Mouse (Mus musculus) liver, adult 2 months (tissue): ENCODE results near the gene Wfdc3. TPM values are rescaled to one million over a fixed set of nuclear protein-coding genes. Genes with fewer than 3 reads are reported as not detected.

Source experiments
- DNase-seq: peaks from one replicate; pipeline ENCODE4 v3.0.0-alpha.2; 2011; ENCODE audit warnings: low read depth, low spot score; ENCODE audit errors: extremely low read depth
- H3K27ac ChIP-seq: fragments of 200-500 bp; replicated peaks from 2 replicates; pipeline ENCODE4 v1.5.1; 2012; ENCODE audit warnings: low read depth, mild to moderate bottlenecking, control low read depth, inconsistent platforms, low read length; ENCODE audit not compliant: insufficient read depth
- H3K27me3 ChIP-seq: fragments of 200-500 bp; 2 replicates; pipeline ENCODE4 v1.6.1; 2012; ENCODE audit warnings: mild to moderate bottlenecking, moderate library complexity, low read length, inconsistent platforms; ENCODE audit not compliant: control insufficient read depth, insufficient read depth
- H3K36me3 ChIP-seq: fragments of 200-500 bp; 2 replicates; pipeline ENCODE4 v1.6.1; 2012; ENCODE audit warnings: low read length, inconsistent platforms; ENCODE audit not compliant: control insufficient read depth, insufficient read depth
- H3K4me1 ChIP-seq: fragments of 200-500 bp; 2 replicates; pipeline ENCODE4 v1.6.1; 2011; ENCODE audit warnings: low read length; ENCODE audit not compliant: control insufficient read depth, insufficient read depth
- H3K4me3 ChIP-seq: fragments of 200-500 bp; 2 replicates; pipeline ENCODE4 v1.5.1; 2011; ENCODE audit warnings: low read depth, mild to moderate bottlenecking, control low read depth, low read length, moderate library complexity; ENCODE audit not compliant: insufficient read depth
- H3K79me2 ChIP-seq: fragments of 200-500 bp; 2 replicates; pipeline ENCODE4 v1.6.1; 2012; ENCODE audit warnings: inconsistent platforms, mild to moderate bottlenecking, low read length, moderate library complexity; ENCODE audit not compliant: control insufficient read depth, insufficient read depth
- H3K9ac ChIP-seq: fragments of 200-500 bp; 2 replicates; pipeline ENCODE4 v1.6.1; 2012; ENCODE audit warnings: low read depth, mild to moderate bottlenecking, control low read depth, inconsistent platforms, low read length
- CTCF ChIP-seq: fragments of 200-500 bp; IDR thresholded peaks from 2 replicates; pipeline ENCODE4 v1.5.1; 2011; ENCODE audit warnings: low read depth, low read length, control low read depth
- POLR2A ChIP-seq: fragments of 200-500 bp; IDR thresholded peaks from 2 replicates; pipeline ENCODE4 v1.6.1; 2011; ENCODE audit warnings: low read length, control low read depth; ENCODE audit not compliant: insufficient read depth; ENCODE audit errors: extremely low read depth
- WGBS: fragments of 180-500 bp; shearing (Covaris S2); methylation state at CpG from one replicate; pipeline ENCODE4 v1.1.7; 2018; 5-methylcytosine and 5-hydroxymethylcytosine counted together
- polyA plus RNA-seq: library from polyadenylated mRNA; depleted of rRNA; stranded (reverse); fragments of >200 nt; gene quantifications from 2 replicates; pipeline ENCODE4 v1.2.3, GENCODE M21; 2012
- total RNA-seq: library from RNA; depleted of rRNA; stranded (reverse); fragments of >200 nt; gene quantifications from 2 replicates; pipeline ENCODE4 v1.2.3, GENCODE M21; 2014

Gene Wfdc3
- total and polyA plus RNA-seq, 2 experiments = 0.07 to 0.09 TPM

DNA sequence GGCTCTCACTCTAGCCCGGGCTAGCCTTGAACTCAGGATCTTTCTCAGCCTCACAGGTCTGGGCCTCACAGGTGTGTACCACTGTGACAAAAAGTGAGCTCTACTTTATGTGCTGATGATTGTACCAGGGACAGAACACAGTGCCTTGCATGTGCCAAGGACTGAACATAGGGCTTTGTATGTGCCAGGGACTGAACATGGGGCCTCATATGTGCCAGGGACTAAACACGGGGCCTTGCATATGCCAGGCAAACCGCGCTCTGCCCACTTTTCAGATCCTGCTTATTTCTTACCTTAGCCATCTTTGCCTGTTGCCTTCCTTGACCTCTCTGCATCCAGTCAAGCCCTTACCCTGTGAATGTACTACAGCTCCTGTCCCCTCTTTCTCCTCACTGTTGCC lies 16.2 kb upstream of the Wfdc3 start:
- Histone ChIP-seq H3K4me1 (no peaks in the 10 kb centered on the region), H3K9ac (no peak overlapping the region), H3K27ac (no peak overlapping the region), H3K79me2 (no peaks in the 10 kb centered on the region), H3K4me3 (no peak overlapping the region), H3K27me3 (no peaks in the 10 kb centered on the region), H3K36me3 (peaks cover 27% of the 10 kb centered on the region)
- 96% methylated on average over 4 of the region's 4 CpGs for WGBS
- TF ChIP-seq CTCF (no peak), POLR2A (no peak)
- no peak for DNase-seq

DNA sequence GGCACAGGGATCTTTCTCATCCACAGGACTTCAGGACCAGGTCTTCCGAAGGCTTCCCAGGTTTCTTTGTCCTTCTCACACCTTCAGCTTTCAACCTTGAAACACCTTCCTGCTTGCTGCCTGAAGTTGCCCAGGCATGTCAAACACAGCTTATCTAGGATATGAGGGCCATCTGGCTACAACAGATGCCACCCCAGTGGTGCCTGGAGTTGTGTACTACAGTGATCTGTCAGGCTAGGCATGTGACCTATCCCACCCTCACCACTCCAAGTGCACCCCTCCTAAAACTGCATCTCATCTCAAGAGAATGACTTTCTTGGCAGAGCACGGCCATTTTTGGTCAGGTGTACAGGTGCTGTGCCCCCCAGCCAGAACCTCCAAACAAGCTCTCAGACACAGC lies 15.8 kb upstream of the Wfdc3 start:
- no peak overlapping the region for H3K27ac ChIP-seq
- no peaks in the 10 kb centered on the region for H3K4me1 ChIP-seq
- H3K36me3 ChIP-seq = peaks cover 28% of the 10 kb centered on the region

DNA sequence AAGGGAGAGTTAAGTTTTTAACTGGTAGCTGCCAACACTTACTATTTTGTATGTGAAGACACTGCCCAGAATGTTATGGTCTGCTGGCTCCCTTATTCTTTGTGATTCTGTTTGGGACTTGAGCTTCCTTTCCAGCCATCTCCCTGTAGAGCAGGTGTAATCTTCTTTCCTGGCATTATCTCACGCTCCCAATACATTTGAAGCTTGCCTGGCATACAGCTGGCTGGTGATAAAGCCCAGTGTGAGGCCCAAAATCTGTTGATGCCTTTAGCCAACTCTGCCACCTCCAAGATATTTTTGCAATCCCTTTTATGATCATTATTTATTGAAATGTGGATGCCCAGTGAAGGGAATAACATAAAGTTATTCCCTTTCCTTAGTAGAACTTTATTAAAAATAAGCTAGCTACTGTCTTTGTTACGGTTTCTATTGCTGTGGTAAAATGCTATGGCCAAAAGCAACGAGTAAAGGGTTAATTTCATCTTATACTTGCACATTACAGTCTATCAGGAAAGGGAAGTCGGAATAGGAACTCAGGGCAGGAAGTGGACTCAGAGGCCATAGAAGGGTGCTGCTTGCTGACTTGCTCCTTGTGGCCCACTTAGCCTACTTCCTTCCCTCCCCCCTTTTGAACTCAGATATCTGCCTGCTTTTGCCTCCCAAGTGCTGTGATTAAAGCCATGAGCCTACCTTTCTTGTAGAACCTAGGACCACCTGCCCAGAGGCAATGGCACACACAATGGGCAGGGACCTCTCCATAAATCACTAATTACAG lies 14.5 kb upstream of the Wfdc3 start:
- Histone ChIP-seq H3K27me3 (no peaks in the 10 kb centered on the region), H3K9ac (no peak overlapping the region)

More for the DNA sequence above, 15.8 kb upstream of the Wfdc3 start:
- Histone ChIP-seq H3K79me2 (no peaks in the 10 kb centered on the region), H3K4me3 (no peak overlapping the region), H3K9ac (no peak overlapping the region), H3K27me3 (no peaks in the 10 kb centered on the region)
- DNase-seq = no peak
- 100% methylated on average over 2 of the region's 2 CpGs for WGBS
- no peak for TF ChIP-seq POLR2A
- no peak for TF ChIP-seq CTCF

DNA sequence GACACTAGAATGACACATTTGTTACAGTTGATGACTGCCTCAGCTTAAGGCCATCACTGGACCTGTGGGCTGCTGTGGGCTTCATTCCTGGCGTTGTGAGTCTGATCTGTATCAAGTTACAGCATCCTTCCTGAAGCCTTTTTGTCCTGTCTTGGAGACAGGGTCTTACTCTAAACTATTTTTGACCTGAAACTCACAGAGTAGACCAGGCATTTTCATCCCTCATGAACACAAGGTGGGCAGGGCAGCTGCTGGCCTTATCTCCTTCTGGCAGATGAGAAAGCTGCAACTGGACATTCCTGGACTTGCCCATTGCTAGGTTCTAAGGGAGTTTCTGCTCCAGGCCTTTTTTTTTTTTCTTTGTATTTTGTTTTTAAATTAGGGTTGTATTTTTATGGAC lies 13.0 kb upstream of the Wfdc3 start:
- no peak for DNase-seq
- TF ChIP-seq CTCF (no peak), POLR2A (no peak)
- Histone ChIP-seq H3K4me3 (no peak overlapping the region), H3K36me3 (peaks cover 50% of the 10 kb centered on the region), H3K27ac (no peak overlapping the region), H3K27me3 (no peaks in the 10 kb centered on the region), H3K9ac (no peak overlapping the region), H3K4me1 (no peaks in the 10 kb centered on the region), H3K79me2 (no peaks in the 10 kb centered on the region)
- 82% methylated on average over 1 of the region's 1 CpGs for WGBS

More for the DNA sequence above, 14.5 kb upstream of the Wfdc3 start:
- Histone ChIP-seq H3K4me3 (no peak overlapping the region), H3K79me2 (no peaks in the 10 kb centered on the region), H3K4me1 (no peaks in the 10 kb centered on the region), H3K27ac (no peak overlapping the region), H3K36me3 (peaks cover 37% of the 10 kb centered on the region)
- 68% methylated on average over 4 of the region's 4 CpGs for WGBS
- no peak for TF ChIP-seq CTCF
- no peak for TF ChIP-seq POLR2A
- DNase-seq = peak; percentile 27

DNA sequence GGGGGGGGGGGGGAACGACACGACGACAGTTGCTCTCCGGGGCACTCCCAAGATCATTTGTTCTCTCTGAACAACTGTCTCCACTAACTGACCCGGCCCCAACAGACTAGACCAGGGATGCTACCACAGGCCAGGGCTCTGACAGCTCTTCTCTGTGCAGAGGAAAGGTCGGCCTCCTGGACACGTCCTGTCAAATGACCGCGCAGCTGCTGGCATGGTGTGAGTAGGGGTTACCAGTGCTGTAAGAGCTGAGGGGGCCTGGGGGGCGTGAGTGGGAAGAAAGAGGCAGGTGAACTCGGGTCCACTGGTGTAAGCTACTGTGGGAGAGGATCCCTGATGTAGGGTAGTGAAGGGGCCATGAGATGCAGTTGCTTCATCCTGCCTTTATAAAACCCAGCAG lies 12.1 kb upstream of the Wfdc3 start:
- Histone ChIP-seq H3K9ac (no peak overlapping the region), H3K27ac (no peak overlapping the region), H3K27me3 (no peaks in the 10 kb centered on the region), H3K4me1 (no peaks in the 10 kb centered on the region), H3K4me3 (no peak overlapping the region), H3K36me3 (peaks cover 53% of the 10 kb centered on the region), H3K79me2 (no peaks in the 10 kb centered on the region)
- DNase-seq = no peak
- no peak for TF ChIP-seq POLR2A
- TF ChIP-seq CTCF = no peak
- 87% methylated on average over 11 of the region's 11 CpGs for WGBS

DNA sequence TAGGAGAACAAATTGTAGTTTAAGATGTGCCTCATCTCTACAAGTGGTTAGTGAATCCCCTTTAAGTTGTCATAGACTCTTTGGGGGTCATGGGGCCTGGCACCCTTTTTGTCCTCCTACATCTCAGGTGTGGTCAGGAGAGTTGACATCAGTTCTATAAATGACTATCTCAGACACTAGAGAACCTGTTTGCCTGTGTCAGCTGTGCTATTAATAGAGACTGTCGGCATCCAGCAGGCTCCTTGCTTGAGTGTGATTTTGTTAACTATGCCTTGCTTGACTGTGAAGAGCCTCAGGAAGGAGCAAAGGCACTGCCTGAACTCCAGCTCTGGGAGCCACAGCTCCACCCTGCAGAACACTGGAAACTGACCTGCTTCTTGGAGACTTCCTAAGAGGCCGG lies 9.1 kb upstream of the Wfdc3 start:
- 83% methylated on average over 2 of the region's 2 CpGs for WGBS
- no peak overlapping the region for H3K27ac ChIP-seq

More for the DNA sequence above, 9.1 kb upstream of the Wfdc3 start:
- Histone ChIP-seq H3K27me3 (no peaks in the 10 kb centered on the region), H3K4me3 (no peak overlapping the region), H3K9ac (no peak overlapping the region), H3K36me3 (peaks cover 49% of the 10 kb centered on the region), H3K4me1 (0 out of 2 replicates have a peak, but pooled peaks cover 2% of the 10 kb centered on the region), H3K79me2 (no peaks in the 10 kb centered on the region)
- no peak for DNase-seq
- TF ChIP-seq CTCF (no peak), POLR2A (no peak)
